Mouse (Mus musculus) hindbrain, embryonic 10.5 days (tissue): ENCODE measurements around the gene Ldlrad3. TPM values are rescaled to one million over a fixed set of nuclear protein-coding genes. Genes with fewer than 3 reads are reported as not detected.

Experiments
- DNase-seq: peaks from one replicate; pipeline ENCODE4 v3.0.0-alpha.2; 2017; ENCODE audit warnings: low spot score
- H3K27ac ChIP-seq: fragments of 300-500 bp; sonication (generic); 2 replicates; pipeline ENCODE4 v1.5.1; 2016; ENCODE audit warnings: mild to moderate bottlenecking, moderate library complexity
- H3K27me3 ChIP-seq: fragments of 300-500 bp; sonication (generic); 2 replicates; pipeline ENCODE4 v1.6.1; 2016; ENCODE audit warnings: mild to moderate bottlenecking; ENCODE audit not compliant: poor library complexity, insufficient read depth, severe bottlenecking
- H3K36me3 ChIP-seq: fragments of 300-500 bp; sonication (generic); 2 replicates; pipeline ENCODE4 v1.6.1; 2016; ENCODE audit warnings: mild to moderate bottlenecking, moderate library complexity
- H3K4me1 ChIP-seq: fragments of 300-500 bp; sonication (generic); replicated peaks from 2 replicates; pipeline ENCODE4 v1.6.1; 2016; ENCODE audit warnings: mild to moderate bottlenecking
- H3K4me3 ChIP-seq: fragments of 300-500 bp; sonication (generic); 2 replicates; pipeline ENCODE4 v1.5.1; 2016; ENCODE audit warnings: mild to moderate bottlenecking, moderate library complexity
- H3K9me3 ChIP-seq: fragments of 300-500 bp; sonication (generic); 2 replicates; pipeline ENCODE4 v1.6.1; 2016; ENCODE audit warnings: mild to moderate bottlenecking, moderate library complexity
- WGBS: fragments of 180-500 bp; shearing (Covaris S2); methylation state at CpG from one replicate; pipeline ENCODE4 v1.1.7; 2016; 5-methylcytosine and 5-hydroxymethylcytosine counted together
- polyA plus RNA-seq: library from polyadenylated mRNA; unstranded; fragments of >200 nt; fragmentation: Nextera tagmentation; extraction: Ambion mirVana; gene quantifications from 2 replicates; pipeline ENCODE4 v1.2.1, GENCODE M21; 2016

Ldlrad3 gene
- polyA plus RNA-seq, 1 experiment from 2014 or later = 55.9 TPM

DNA sequence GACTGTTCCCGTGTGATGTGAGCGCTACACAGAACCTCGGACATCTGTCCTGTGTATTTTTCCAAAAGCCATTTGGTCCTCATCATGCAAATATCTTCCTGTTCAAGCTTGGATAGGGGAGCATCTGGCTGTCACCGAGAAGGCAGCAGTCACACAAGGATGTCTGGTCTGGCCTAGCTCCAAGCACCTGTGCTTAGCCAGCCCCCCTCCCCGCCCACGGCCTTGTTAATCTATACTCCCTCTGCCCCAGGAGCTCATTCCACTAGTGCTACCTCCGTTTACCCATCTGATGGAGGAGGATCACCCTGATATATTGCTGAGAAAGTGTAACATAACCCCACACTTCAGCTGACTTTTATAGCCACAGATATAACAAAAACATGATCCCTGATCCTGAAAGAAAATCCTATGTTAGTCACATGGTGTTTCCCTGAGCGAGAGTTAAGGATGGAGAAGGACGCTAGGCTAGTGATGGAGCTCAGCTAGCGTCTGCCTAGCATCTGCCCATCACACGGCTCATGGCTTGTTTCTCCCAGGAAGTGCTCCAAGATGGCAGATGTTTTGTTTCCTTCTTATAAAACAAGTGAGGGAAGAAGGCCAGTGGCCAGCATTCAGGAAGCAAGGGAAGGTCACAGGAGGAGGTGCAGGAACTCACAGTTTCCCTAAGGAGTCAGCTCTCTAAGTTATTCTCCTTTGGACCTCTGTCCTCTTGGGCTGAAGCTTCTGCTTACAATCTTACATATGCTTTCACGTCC, 66.3 kb downstream of the Ldlrad3 start:
- no peak overlapping the region for H3K4me3 ChIP-seq
- no peaks in the 10 kb centered on the region for H3K27me3 ChIP-seq
- WGBS = 70% methylated on average over 12 of the region's 12 CpGs
- no peaks in the 10 kb centered on the region for H3K9me3 ChIP-seq
- H3K27ac ChIP-seq = peak overlapping the region; percentile 23; the same call in 1 of the 2 replicates
- no peak for DNase-seq
- no peaks in the 10 kb centered on the region for H3K36me3 ChIP-seq
- peaks cover 87% of the 10 kb centered on the region for H3K4me1 ChIP-seq

DNA sequence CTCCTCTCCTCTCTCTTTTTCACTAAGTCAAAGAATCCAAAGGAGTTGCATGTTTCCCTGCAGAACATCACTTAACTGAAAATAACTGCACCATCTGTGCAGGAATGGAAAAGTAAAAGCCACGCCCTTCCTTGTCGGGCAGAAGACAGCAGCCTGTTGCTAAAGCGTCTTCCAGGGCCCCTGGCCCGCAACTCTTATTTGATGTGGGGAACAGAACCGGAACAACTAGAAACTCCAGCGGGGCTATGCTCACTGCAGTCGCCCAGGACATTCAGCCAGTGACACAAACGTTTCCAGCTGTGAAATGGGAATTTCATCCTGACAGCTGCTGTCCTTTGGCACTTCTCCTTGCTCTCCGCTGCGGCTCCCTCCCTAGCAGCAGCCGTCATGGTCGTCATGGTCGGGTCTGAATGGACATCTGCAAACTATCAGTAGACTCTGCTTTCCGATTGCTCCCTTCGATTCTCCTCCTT, 67.2 kb downstream of the Ldlrad3 start:
- Histone ChIP-seq H3K4me3 (no peak overlapping the region), H3K27me3 (no peaks in the 10 kb centered on the region), H3K4me1 (peaks cover 86% of the 10 kb centered on the region), H3K9me3 (no peaks in the 10 kb centered on the region), H3K36me3 (no peaks in the 10 kb centered on the region), H3K27ac (no peak overlapping the region)
- WGBS = 25% methylated on average over 15 of the region's 15 CpGs
- DNase-seq = no peak

DNA sequence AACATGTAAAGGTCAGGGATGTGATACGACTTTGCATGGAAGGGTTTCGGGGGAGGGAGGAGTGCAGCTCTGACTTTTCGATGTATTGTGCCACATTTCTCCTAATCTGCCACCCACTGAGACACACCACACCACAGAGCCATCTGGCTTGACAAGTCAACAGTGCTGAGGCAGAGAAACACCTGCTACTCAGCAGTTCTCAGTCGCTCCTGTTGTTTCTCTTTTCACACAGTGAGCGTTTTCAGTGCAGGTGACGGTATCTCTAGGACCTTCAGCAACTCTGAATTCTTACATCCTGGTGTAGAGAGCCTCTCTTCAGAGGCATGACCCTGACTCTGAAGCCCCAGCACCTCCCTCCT, 68.8 kb downstream of the Ldlrad3 start:
- Histone ChIP-seq H3K36me3 (peaks cover 10% of the 10 kb centered on the region), H3K9me3 (no peaks in the 10 kb centered on the region), H3K4me1 (peaks cover 75% of the 10 kb centered on the region), H3K4me3 (no peak overlapping the region), H3K27me3 (no peaks in the 10 kb centered on the region), H3K27ac (peak overlapping the region; percentile 60; the same call in 1 of the 2 replicates)
- DNase-seq = no peak
- WGBS = 34% methylated on average over 6 of the region's 6 CpGs

- H3K9me3 ChIP-seq = no peaks in the 10 kb centered on the region
- no peak overlapping the region for H3K4me3 ChIP-seq
- peaks cover 12% of the 10 kb centered on the region for H3K36me3 ChIP-seq
- H3K4me1 ChIP-seq = peaks cover 69% of the 10 kb centered on the region
- 46% methylated on average over 9 of the region's 9 CpGs for WGBS
- H3K27me3 ChIP-seq = no peaks in the 10 kb centered on the region
- peak overlapping the region; percentile 57 for H3K27ac ChIP-seq
- no peak for DNase-seq
These were observed 69.4 kb downstream of the Ldlrad3 start for GRCm38 (mm10) chr2:102116521-102117401.

- H3K9me3 ChIP-seq = no peaks in the 10 kb centered on the region
- WGBS = 92% methylated on average over 3 of the region's 3 CpGs
- no peak overlapping the region for H3K27ac ChIP-seq
- peaks cover 41% of the 10 kb centered on the region for H3K4me1 ChIP-seq
- DNase-seq = no peak
- H3K4me3 ChIP-seq = no peak overlapping the region
- no peaks in the 10 kb centered on the region for H3K27me3 ChIP-seq
- H3K36me3 ChIP-seq = peaks cover 36% of the 10 kb centered on the region
These were observed 72.4 kb downstream of the Ldlrad3 start for GRCm38 (mm10) chr2:102113801-102114200.

DNA sequence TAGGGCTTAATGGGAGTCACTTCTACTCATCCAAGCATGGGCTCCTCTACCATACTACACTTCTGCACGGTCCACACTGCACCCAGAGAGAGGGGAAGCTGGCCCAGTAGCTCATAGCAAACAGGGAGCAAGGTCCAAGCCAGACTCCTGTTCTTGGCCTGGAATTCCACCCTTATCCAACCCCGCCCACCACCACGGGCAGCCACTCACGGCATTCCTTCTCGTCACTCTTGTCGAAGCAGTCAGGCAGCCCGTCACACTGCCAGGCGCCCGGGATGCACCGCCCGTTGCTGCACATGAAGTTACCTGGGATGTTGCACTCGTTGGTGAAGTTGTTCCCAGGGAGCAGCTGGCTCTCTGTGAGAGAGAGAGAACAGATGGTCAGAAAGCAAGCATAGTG, 72.9 kb downstream of the Ldlrad3 start:
- Histone ChIP-seq H3K4me1 (peaks cover 36% of the 10 kb centered on the region), H3K4me3 (no peak overlapping the region), H3K27ac (no peak overlapping the region), H3K27me3 (no peaks in the 10 kb centered on the region), H3K9me3 (no peaks in the 10 kb centered on the region), H3K36me3 (peaks cover 36% of the 10 kb centered on the region)
- no peak for DNase-seq
- WGBS = 75% methylated on average over 12 of the region's 12 CpGs

DNA sequence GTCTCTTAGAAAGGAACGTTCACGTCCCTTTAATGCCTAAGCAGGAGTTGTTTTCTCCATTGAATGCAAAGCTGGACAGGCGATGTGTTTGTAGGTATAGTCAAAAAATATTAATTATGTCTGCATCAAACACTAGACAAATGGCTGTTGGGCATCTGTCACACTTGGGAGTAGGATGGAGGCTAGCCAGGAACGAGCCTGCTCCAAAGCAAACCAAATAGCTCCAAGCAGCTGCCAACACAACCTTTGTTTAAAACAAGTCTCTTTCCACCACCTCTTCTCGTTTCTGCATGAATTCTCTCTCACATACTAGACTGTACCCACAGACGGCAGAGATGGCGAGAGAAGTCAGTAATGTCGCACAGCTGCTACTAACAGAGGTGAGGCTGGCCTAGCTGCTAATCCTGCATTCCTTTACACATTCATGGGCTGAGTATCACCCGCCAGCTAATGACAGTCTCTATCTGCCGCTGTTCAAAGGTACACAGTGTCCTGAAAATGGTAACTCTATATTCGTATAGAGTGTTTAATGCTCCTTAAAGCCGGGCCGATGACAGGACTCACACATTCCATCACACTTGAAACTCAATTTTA, 74.2 kb downstream of the Ldlrad3 start:
- Histone ChIP-seq H3K9me3 (no peaks in the 10 kb centered on the region), H3K27me3 (no peaks in the 10 kb centered on the region), H3K27ac (no peak overlapping the region), H3K4me1 (peaks cover 23% of the 10 kb centered on the region), H3K4me3 (no peak overlapping the region), H3K36me3 (peaks cover 36% of the 10 kb centered on the region)
- 92% methylated on average over 13 of the region's 13 CpGs for WGBS
- no peak for DNase-seq

GRCm38 (mm10) chr2:102110306-102110705, 75.9 kb downstream of the Ldlrad3 start:
- Histone ChIP-seq H3K27ac (no peak overlapping the region), H3K9me3 (no peaks in the 10 kb centered on the region), H3K4me3 (no peak overlapping the region), H3K36me3 (peaks cover 50% of the 10 kb centered on the region), H3K27me3 (no peaks in the 10 kb centered on the region), H3K4me1 (peaks cover 9% of the 10 kb centered on the region)
- WGBS = 89% methylated on average over 2 of the region's 2 CpGs
- no peak for DNase-seq

- Histone ChIP-seq H3K27ac (no peak overlapping the region), H3K36me3 (peaks cover 40% of the 10 kb centered on the region), H3K4me3 (no peak overlapping the region), H3K9me3 (no peaks in the 10 kb centered on the region), H3K4me1 (no peaks in the 10 kb centered on the region), H3K27me3 (no peaks in the 10 kb centered on the region)
- 77% methylated on average over 6 of the region's 6 CpGs for WGBS
- DNase-seq = no peak
These were observed 78.9 kb downstream of the Ldlrad3 start for GRCm38 (mm10) chr2:102107280-102107679.

GRCm38 (mm10) chr2:102106728-102107127, 79.5 kb downstream of the Ldlrad3 start:
- 93% methylated on average over 6 of the region's 6 CpGs for WGBS
- no peak overlapping the region for H3K27ac ChIP-seq
- H3K27me3 ChIP-seq = no peaks in the 10 kb centered on the region
- no peaks in the 10 kb centered on the region for H3K9me3 ChIP-seq
- H3K36me3 ChIP-seq = peaks cover 37% of the 10 kb centered on the region
- no peaks in the 10 kb centered on the region for H3K4me1 ChIP-seq
- no peak for DNase-seq
- H3K4me3 ChIP-seq = no peak overlapping the region

DNA sequence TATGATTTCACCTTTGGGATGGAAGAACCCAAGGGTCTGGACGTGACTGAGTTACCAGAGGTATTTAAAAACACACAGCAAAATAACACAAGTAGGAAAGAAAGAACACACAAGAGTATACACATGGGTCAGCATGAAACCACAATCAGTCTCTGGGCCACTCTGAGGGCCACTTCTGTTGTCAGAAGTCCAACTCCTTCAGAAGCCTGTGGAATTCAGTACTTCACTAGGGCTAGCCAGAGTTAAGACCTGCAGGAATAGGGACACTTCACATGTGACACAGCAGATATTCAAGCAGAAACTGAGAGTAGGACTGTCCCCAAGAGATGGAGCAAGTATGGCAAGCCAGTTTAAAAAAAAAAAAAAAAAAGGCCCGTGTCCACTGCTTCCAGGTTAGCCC, 80.7 kb downstream of the Ldlrad3 start:
- DNase-seq = no peak
- no peak overlapping the region for H3K4me3 ChIP-seq
- H3K27ac ChIP-seq = no peak overlapping the region
- 89% methylated on average over 2 of the region's 2 CpGs for WGBS
- H3K36me3 ChIP-seq = peaks cover 28% of the 10 kb centered on the region
- no peaks in the 10 kb centered on the region for H3K4me1 ChIP-seq
- H3K9me3 ChIP-seq = no peaks in the 10 kb centered on the region
- no peaks in the 10 kb centered on the region for H3K27me3 ChIP-seq

GRCm38 (mm10) chr2:102103955-102104354, 82.2 kb downstream of the Ldlrad3 start:
- peaks cover 21% of the 10 kb centered on the region for H3K36me3 ChIP-seq

More at GRCm38 (mm10) chr2:102103955-102104354, 82.2 kb downstream of the Ldlrad3 start:
- no peak overlapping the region for H3K4me3 ChIP-seq
- no peak overlapping the region for H3K27ac ChIP-seq
- H3K4me1 ChIP-seq = 0 out of 2 replicates have a peak, but pooled peaks cover 6% of the 10 kb centered on the region
- 87% methylated on average over 12 of the region's 12 CpGs for WGBS
- H3K27me3 ChIP-seq = no peaks in the 10 kb centered on the region
- no peak for DNase-seq
- no peaks in the 10 kb centered on the region for H3K9me3 ChIP-seq
